Mouse (Mus musculus) induced T-regulatory cell, adult 2 months (primary cell): ENCODE data around the gene Mup22.
"Not testable (repeated sequence)": the region's sequence is repeated elsewhere in the genome, so short reads cannot be mapped to it uniquely, and the experiment has no call there.

ENCODE experiments used
- DNase-seq: peaks from one replicate; pipeline ENCODE4 v3.0.0-alpha.2; 2012; ENCODE audit warnings: low read depth

Mup22 gene

DNA sequence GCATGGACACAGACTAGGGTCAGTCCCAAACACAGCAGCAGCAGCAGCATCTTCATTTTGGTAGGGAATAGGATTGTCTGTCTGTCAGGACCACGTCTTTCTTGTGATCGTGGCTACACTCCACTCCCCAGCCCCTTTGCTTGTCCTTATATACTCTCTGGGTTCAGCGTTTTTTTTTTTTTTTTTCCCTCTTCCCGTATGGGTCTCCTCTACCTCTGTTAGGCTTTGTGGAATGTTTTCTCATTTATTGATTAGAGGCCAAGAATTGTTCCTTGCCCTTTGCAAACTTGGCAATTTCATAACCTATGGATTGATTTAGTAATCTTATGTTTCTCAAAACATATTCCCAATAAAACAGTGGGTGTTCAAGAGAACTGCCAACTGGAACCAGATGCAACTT, at the start of gene Mup22:
Mup22 (minus strand) TSS at position 101 of the 400 bp plus-strand sequence.
- not testable (repeated sequence) for DNase-seq

DNA sequence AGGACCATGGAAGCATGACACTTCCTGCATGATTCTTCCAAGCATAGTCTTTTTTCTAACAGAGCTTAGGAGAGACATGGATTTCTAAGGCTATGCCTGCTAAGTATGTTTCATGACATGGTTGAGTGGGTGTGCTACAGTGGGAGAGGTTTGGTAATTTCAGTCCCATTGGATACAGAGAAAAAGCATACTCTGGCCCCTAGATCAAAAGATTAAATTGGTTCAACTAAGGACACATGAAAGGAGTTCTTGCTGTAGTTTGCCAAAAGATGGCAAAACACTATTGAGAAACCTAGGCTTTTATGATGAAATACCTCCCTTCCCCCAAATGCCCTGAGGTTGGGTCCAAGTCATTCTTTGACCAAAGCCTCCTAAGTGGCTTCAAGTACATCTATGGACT, 19.6 kb upstream of the Mup22 start:
- DNase-seq, result not testable (repeated sequence)
